Mouse (Mus musculus): ENCODE measurements around the gene Ythdf1. TPM values are rescaled to one million over a fixed set of nuclear protein-coding genes. Genes with fewer than 3 reads are reported as not detected.

The Ythdf1 gene
- 62.6 and 64.5 TPM in 2 replicates for polyA plus RNA-seq (2016; fragmentation: Nextera tagmentation; extraction: Ambion mirVana)

- Histone ChIP-seq H3K4me2 (peak within 1 kb of the TSS; percentile 90), H3K9me3 (no peaks in the 10 kb centered on the region), H3K36me3 (replicated peaks) (peaks cover 26% of the 10 kb centered on the region), H3K4me3 (replicated peaks) (peak within 1 kb of the TSS; percentile 82), H3K4me1 (peaks cover 22% of the 10 kb centered on the region), H3K27ac (peak within 1 kb of the TSS; percentile 63), H3K27me3 (no peaks in the 10 kb centered on the region), H3K9ac (peak within 1 kb of the TSS; percentile 94)
- peak; percentile 95 for ATAC-seq (ENCODE audit: low FRiP score)
- WGBS, result under 1% methylated on average over 44 of the region's 56 CpGs
Observed at GRCm38 (mm10) chr2:180920810-180921400, at the start of gene Ythdf1. Ythdf1 (minus strand) TSS chr2:180920949.

GRCm38 (mm10) chr2:180967010-180967763 is 46.4 kb upstream of the Ythdf1 start, which contains the start of gene Arfgap1:
Arfgap1 (plus strand) TSS chr2:180967225.
- Histone ChIP-seq H3K27ac (peak within 1 kb of the TSS; percentile 91), H3K4me3 (replicated peaks) (peak within 1 kb of the TSS; percentile 74), H3K27me3 (no peaks in the 10 kb centered on the region), H3K4me1 (peaks cover 20% of the 10 kb centered on the region), H3K9ac (peak within 1 kb of the TSS; percentile 95), H3K9me3 (no peaks in the 10 kb centered on the region), H3K4me2 (peak within 1 kb of the TSS; percentile 94), H3K36me3 (replicated peaks) (peaks cover 25% of the 10 kb centered on the region)
- under 1% methylated on average over 56 of the region's 57 CpGs for WGBS
- peak; percentile 91 for ATAC-seq (ENCODE audit: low FRiP score)

- Histone ChIP-seq H3K4me3 (replicated peaks) (peak overlapping the region; percentile 74), H3K36me3 (replicated peaks) (peaks cover 16% of the 10 kb centered on the region), H3K27me3 (no peaks in the 10 kb centered on the region; the same call in 1 of the 2 replicates), H3K4me1 (peaks cover 20% of the 10 kb centered on the region), H3K27ac (peak overlapping the region; percentile 91), H3K9ac (peak overlapping the region; percentile 95), H3K9me3 (no peaks in the 10 kb centered on the region), H3K4me2 (peak overlapping the region; percentile 94)
- ATAC-seq (ENCODE audit: low FRiP score), result no peak
- 22% methylated on average over 14 of the region's 14 CpGs for WGBS
Observed at GRCm38 (mm10) chr2:180966092-180966882, 45.5 kb upstream of the Ythdf1 start.

GRCm38 (mm10) chr2:180963956-180964355 is 43.2 kb upstream of the Ythdf1 start:
- Histone ChIP-seq H3K36me3 (replicated peaks) (no peaks in the 10 kb centered on the region), H3K4me1 (peaks cover 17% of the 10 kb centered on the region), H3K9me3 (no peaks in the 10 kb centered on the region), H3K27ac (no peak overlapping the region), H3K27me3 (no peaks in the 10 kb centered on the region; the same call in 1 of the 2 replicates), H3K4me3 (replicated peaks) (no peak overlapping the region), H3K9ac (no peak overlapping the region), H3K4me2 (no peak overlapping the region)
- 4% methylated on average over 5 of the region's 5 CpGs for WGBS
- ATAC-seq (ENCODE audit: low FRiP score), result peak; percentile 40; the same call in 1 of the 2 replicates

GRCm38 (mm10) chr2:180962616-180963308 is 42.0 kb upstream of the Ythdf1 start:
- H3K27me3 ChIP-seq, result no peaks in the 10 kb centered on the region; the same call in 1 of the 2 replicates
- H3K4me1 ChIP-seq, result peaks cover 11% of the 10 kb centered on the region
- ATAC-seq (ENCODE audit: low FRiP score), result no peak
- no peak overlapping the region for H3K9ac ChIP-seq
- no peak overlapping the region for H3K27ac ChIP-seq
- H3K9me3 ChIP-seq, result no peaks in the 10 kb centered on the region
- no peak overlapping the region for H3K4me3 ChIP-seq (replicated peaks)
- no peak overlapping the region for H3K4me2 ChIP-seq
- H3K36me3 ChIP-seq (replicated peaks), result no peaks in the 10 kb centered on the region
- 77% methylated on average over 2 of the region's 2 CpGs for WGBS

GRCm38 (mm10) chr2:180960187-180960586 is 39.4 kb upstream of the Ythdf1 start:
- H3K9ac ChIP-seq, result no peak overlapping the region
- no peaks in the 10 kb centered on the region for H3K36me3 ChIP-seq (replicated peaks)
- H3K4me1 ChIP-seq, result peaks cover 4% of the 10 kb centered on the region
- no peak for ATAC-seq (ENCODE audit: low FRiP score)
- H3K27me3 ChIP-seq, result peaks cover 14% of the 10 kb centered on the region
- H3K9me3 ChIP-seq, result no peaks in the 10 kb centered on the region
- H3K4me3 ChIP-seq (replicated peaks), result no peak overlapping the region
- H3K27ac ChIP-seq, result no peak overlapping the region
- H3K4me2 ChIP-seq, result no peak overlapping the region
- WGBS, result 79% methylated on average over 3 of the region's 3 CpGs

- no peak for ATAC-seq (ENCODE audit: low FRiP score)
- Histone ChIP-seq H3K9me3 (no peaks in the 10 kb centered on the region), H3K27ac (no peak overlapping the region), H3K4me3 (replicated peaks) (no peak overlapping the region), H3K4me2 (no peak overlapping the region), H3K27me3 (peaks cover 14% of the 10 kb centered on the region), H3K36me3 (replicated peaks) (no peaks in the 10 kb centered on the region), H3K4me1 (peaks cover 9% of the 10 kb centered on the region), H3K9ac (no peak overlapping the region)
- 82% methylated on average over 7 of the region's 7 CpGs for WGBS
Observed at GRCm38 (mm10) chr2:180959605-180960004, 38.9 kb upstream of the Ythdf1 start.

- Histone ChIP-seq H3K27ac (peak within 1 kb of the TSS; percentile 96), H3K27me3 (peaks cover 14% of the 10 kb centered on the region), H3K4me1 (peaks cover 50% of the 10 kb centered on the region), H3K9ac (peak within 1 kb of the TSS; percentile 63), H3K4me3 (replicated peaks) (peak within 1 kb of the TSS; percentile 66), H3K36me3 (replicated peaks) (no peaks in the 10 kb centered on the region), H3K9me3 (no peaks in the 10 kb centered on the region), H3K4me2 (peak within 1 kb of the TSS; percentile 87)
- peak; percentile 94 for ATAC-seq (ENCODE audit: low FRiP score)
- under 1% methylated on average over 51 of the region's 52 CpGs for WGBS
Observed at GRCm38 (mm10) chr2:180954061-180955047, 33.6 kb upstream of the Ythdf1 start, which contains the start of gene Nkain4. Nkain4 (minus strand) TSS chr2:180954699.

GRCm38 (mm10) chr2:180953638-180954037 is 32.9 kb upstream of the Ythdf1 start:
- H3K36me3 ChIP-seq (replicated peaks), result no peaks in the 10 kb centered on the region
- no peak for ATAC-seq (ENCODE audit: low FRiP score)
- peaks cover 14% of the 10 kb centered on the region for H3K27me3 ChIP-seq
- H3K4me2 ChIP-seq, result peak overlapping the region; percentile 87
- H3K4me3 ChIP-seq (replicated peaks), result peak overlapping the region; percentile 66
- H3K4me1 ChIP-seq, result peaks cover 52% of the 10 kb centered on the region
- H3K27ac ChIP-seq, result peak overlapping the region; percentile 96
- WGBS, result 2% methylated on average over 2 of the region's 2 CpGs
- peak overlapping the region; percentile 63 for H3K9ac ChIP-seq
- no peaks in the 10 kb centered on the region for H3K9me3 ChIP-seq

GRCm38 (mm10) chr2:180952731-180953171 is 32.0 kb upstream of the Ythdf1 start:
- no peaks in the 10 kb centered on the region for H3K36me3 ChIP-seq (replicated peaks)
- no peaks in the 10 kb centered on the region for H3K9me3 ChIP-seq
- H3K9ac ChIP-seq, result peak overlapping the region; percentile 63
- peak; percentile 66 for ATAC-seq (ENCODE audit: low FRiP score)
- peak overlapping the region; percentile 96 for H3K27ac ChIP-seq
- H3K27me3 ChIP-seq, result peaks cover 14% of the 10 kb centered on the region
- H3K4me1 ChIP-seq, result peaks cover 52% of the 10 kb centered on the region
- 1% methylated on average over 9 of the region's 9 CpGs for WGBS
- peak overlapping the region; percentile 66 for H3K4me3 ChIP-seq (replicated peaks)
- H3K4me2 ChIP-seq, result peak overlapping the region; percentile 87

- Histone ChIP-seq H3K4me3 (replicated peaks) (no peak overlapping the region), H3K9ac (no peak overlapping the region), H3K4me2 (no peak overlapping the region), H3K36me3 (replicated peaks) (no peaks in the 10 kb centered on the region), H3K27me3 (no peaks in the 10 kb centered on the region), H3K4me1 (peaks cover 46% of the 10 kb centered on the region), H3K9me3 (no peaks in the 10 kb centered on the region), H3K27ac (no peak overlapping the region)
- ATAC-seq (ENCODE audit: low FRiP score), result no peak
- 23% methylated on average over 1 of the region's 1 CpGs for WGBS
Observed at GRCm38 (mm10) chr2:180949947-180950346, 29.2 kb upstream of the Ythdf1 start.
